Mouse (Mus musculus) myocyte (in vitro differentiated cells): ENCODE data around the gene Zdhhc19.

Source experiments
- CEBPB ChIP-seq: IDR thresholded peaks from 2 replicates; pipeline ENCODE4 v1.6.1; 2011; ENCODE audit warnings: mild to moderate bottlenecking, moderate library complexity; ENCODE audit not compliant: poor library complexity, insufficient read depth, severe bottlenecking
- E2F4 ChIP-seq: IDR thresholded peaks from one replicate; pipeline ENCODE4 v1.6.1; 2011; ENCODE audit warnings: mild to moderate bottlenecking, control low read depth, moderate library complexity; ENCODE audit not compliant: insufficient read depth
- MAX ChIP-seq: IDR thresholded peaks from one replicate; pipeline ENCODE4 v1.6.1; 2011; ENCODE audit warnings: low read depth, mild to moderate bottlenecking, control low read depth
- MYOD1 ChIP-seq, 3 experiments: IDR thresholded peaks; one replicate each; pipeline ENCODE4 v1.6.1; 2011; ENCODE audit warnings: control low read depth in 2 of 3, low read depth in 2 of 3, mild to moderate bottlenecking in 2 of 3, moderate library complexity in 1 of 3; ENCODE audit not compliant: insufficient read length in 2 of 3, control insufficient read depth in 1 of 3
- POLR2A ChIP-seq: IDR thresholded peaks from one replicate; pipeline ENCODE4 v1.6.1; 2011; ENCODE audit warnings: low read depth, mild to moderate bottlenecking, control low read depth, moderate library complexity; ENCODE audit not compliant: insufficient read length
- POLR2AphosphoS2 ChIP-seq: IDR thresholded peaks from one replicate; pipeline ENCODE4 v1.6.1; 2011; ENCODE audit warnings: low read depth, control low read depth; ENCODE audit not compliant: insufficient read length
- REST ChIP-seq: IDR thresholded peaks from one replicate; pipeline ENCODE4 v1.6.1; 2011; ENCODE audit warnings: mild to moderate bottlenecking, control low read depth, moderate library complexity; ENCODE audit not compliant: insufficient read depth, insufficient read length
- SRF ChIP-seq: IDR thresholded peaks from one replicate; pipeline ENCODE4 v1.6.1; 2011; ENCODE audit warnings: low read depth; ENCODE audit not compliant: control insufficient read depth, insufficient read length
- TCF12 ChIP-seq: IDR thresholded peaks from one replicate; pipeline ENCODE4 v1.6.1; 2011; ENCODE audit warnings: mild to moderate bottlenecking, control low read depth; ENCODE audit not compliant: poor library complexity, insufficient read depth, severe bottlenecking
- USF1 ChIP-seq: IDR thresholded peaks from one replicate; pipeline ENCODE4 v1.6.1; 2011; ENCODE audit warnings: low read depth, mild to moderate bottlenecking, control low read depth, moderate library complexity

DNA sequence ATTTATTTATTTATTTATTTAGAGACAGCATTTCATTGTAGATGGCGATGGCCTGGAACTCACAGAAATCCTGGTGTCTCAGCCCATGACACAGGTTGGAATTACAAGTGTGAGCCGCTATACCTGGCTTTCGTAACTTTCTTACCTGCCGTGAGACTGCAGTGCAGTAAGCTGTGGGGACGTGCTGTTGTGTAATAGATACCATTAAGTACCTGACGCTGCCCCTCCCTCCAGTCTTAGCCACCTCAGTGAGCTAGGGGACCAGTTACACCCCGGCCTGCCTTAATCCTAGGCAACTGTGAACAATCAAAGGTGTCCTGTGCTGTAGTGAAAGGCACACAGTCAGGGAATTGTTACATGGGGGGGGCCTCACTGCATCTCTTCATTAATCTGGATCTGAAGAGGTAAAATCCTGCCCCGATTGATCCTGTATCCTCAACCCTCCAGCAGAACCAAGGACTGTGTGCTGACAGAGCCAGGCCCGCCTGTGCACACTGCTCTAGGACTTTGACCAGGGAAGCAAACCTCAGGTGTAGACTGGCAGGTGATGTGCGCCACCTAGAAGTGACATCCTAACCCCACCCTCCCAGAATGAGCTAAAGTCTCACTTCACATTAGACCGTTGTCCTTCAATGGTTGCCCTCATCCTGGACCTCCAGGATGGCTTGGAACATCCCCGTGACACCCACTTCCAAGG lies 21.9 kb downstream of the Zdhhc19 start:
- no peak for TF ChIP-seq TCF12
- no peak for TF ChIP-seq POLR2AphosphoS2
- no peak for TF ChIP-seq REST
- no peak for TF ChIP-seq USF1
- no peak for TF ChIP-seq SRF
- no peak for TF ChIP-seq MYOD1 (IDR thresholded peaks at IDR 0.05; ENCODE audit: control insufficient read depth in 1 of 3, insufficient read length in 2 of 3, low read depth in 2 of 3)
- no peak for TF ChIP-seq POLR2A
- TF ChIP-seq MAX: no peak
- TF ChIP-seq E2F4: no peak
- TF ChIP-seq CEBPB: no peak
